Mouse (Mus musculus): Measurements from ENCODE around the gene 1700020A23Rik.

- no peak for TF ChIP-seq POLR2A (IDR thresholded peaks at IDR 0.05; ENCODE audit: borderline replicate concordance, extremely low read depth, insufficient read depth, insufficient read length, poor library complexity, severe bottlenecking)
- no peak for TF ChIP-seq CTCF (IDR thresholded peaks at IDR 0.05; ENCODE audit: borderline replicate concordance, extremely low read depth, insufficient read depth, insufficient read length)
These were observed 39.6 kb upstream of the 1700020A23Rik start for GRCm38 (mm10) chr2:130365211-130366094.
